Mouse (Mus musculus) intestine, embryonic 16.5 days (tissue): ENCODE measurements at regions not wholly inside any gene's neighbourhood (a gene's known extent, or its start where the extent isn't known, plus 50 kb on each side); places are given as distances from the start of the nearest gene placed in this dataset.

Experiments
- ATAC-seq: fragments of 200-750 bp; cut with Nextera tagmentation; 2 replicates; pipeline ENCODE4 v1.8.0; 2017; ENCODE audit warnings: moderate TSS enrichment, moderate library complexity
- H3K27ac ChIP-seq: fragments of 300-500 bp; sonication (generic); 2 replicates; pipeline ENCODE4 v1.5.1; 2014; ENCODE audit warnings: mild to moderate bottlenecking, low read length
- H3K27me3 ChIP-seq: fragments of 300-500 bp; sonication (generic); replicated peaks from 2 replicates; pipeline ENCODE4 v1.6.1; 2014; ENCODE audit warnings: low read length, control low read depth, mixed read lengths; ENCODE audit not compliant: control insufficient read depth, insufficient read depth
- H3K36me3 ChIP-seq: fragments of 300-500 bp; sonication (generic); 2 replicates; pipeline ENCODE4 v1.6.1; 2014; ENCODE audit warnings: low read length, control low read depth; ENCODE audit not compliant: control insufficient read depth, insufficient read depth
- H3K4me1 ChIP-seq: fragments of 300-500 bp; sonication (generic); 2 replicates; pipeline ENCODE4 v1.6.1; 2014; ENCODE audit warnings: low read length, control low read depth, mixed read lengths; ENCODE audit not compliant: control insufficient read depth, insufficient read depth
- H3K4me2 ChIP-seq: fragments of 300-500 bp; sonication (generic); 2 replicates; pipeline ENCODE4 v1.6.1; 2014; ENCODE audit warnings: low read depth, low read length, control low read depth
- H3K4me3 ChIP-seq: fragments of 300-500 bp; sonication (generic); 2 replicates; pipeline ENCODE4 v1.5.1; 2014; ENCODE audit warnings: mild to moderate bottlenecking, low read length
- H3K9ac ChIP-seq: fragments of 300-500 bp; sonication (generic); 2 replicates; pipeline ENCODE4 v1.6.1; 2014; ENCODE audit warnings: low read depth, low read length
- H3K9me3 ChIP-seq: fragments of 300-500 bp; sonication (generic); 2 replicates; pipeline ENCODE4 v1.6.1; 2016; ENCODE audit warnings: low read length, control low read depth; ENCODE audit not compliant: control insufficient read depth
- WGBS: fragments of 180-500 bp; shearing (Covaris S2); extraction: QIAGEN DNeasy Blood & Tissue Kit; methylation state at CpG from one replicate; pipeline ENCODE4 v1.1.7; 2014; 5-methylcytosine and 5-hydroxymethylcytosine counted together

GRCm38 (mm10) chr15:51671667-51672372 lies 2212.9 kb upstream of the Gm7489 start:
- H3K4me1 ChIP-seq = 0 out of 2 replicates have a peak, but pooled peaks cover 2% of the 10 kb centered on the region
- H3K9ac ChIP-seq = no peak overlapping the region
- H3K4me3 ChIP-seq = no peak overlapping the region
- H3K9me3 ChIP-seq = no peaks in the 10 kb centered on the region
- no peaks in the 10 kb centered on the region for H3K27me3 ChIP-seq
- H3K36me3 ChIP-seq = no peaks in the 10 kb centered on the region
- 63% methylated on average over 18 of the region's 18 CpGs for WGBS
- no peak overlapping the region for H3K4me2 ChIP-seq
- no peak overlapping the region for H3K27ac ChIP-seq
- no peak for ATAC-seq

- Histone ChIP-seq H3K9me3 (no peaks in the 10 kb centered on the region), H3K4me1 (0 out of 2 replicates have a peak, but pooled peaks cover 2% of the 10 kb centered on the region), H3K27me3 (no peaks in the 10 kb centered on the region), H3K9ac (no peak overlapping the region), H3K4me2 (no peak overlapping the region), H3K27ac (no peak overlapping the region), H3K4me3 (no peak overlapping the region), H3K36me3 (no peaks in the 10 kb centered on the region)
- WGBS = 78% methylated on average over 1 of the region's 1 CpGs
- no peak for ATAC-seq
These were observed 2211.2 kb upstream of the Gm7489 start for GRCm38 (mm10) chr15:51673483-51673882.

GRCm38 (mm10) chr15:51675291-51675690 lies 2209.4 kb upstream of the Gm7489 start:
- H3K36me3 ChIP-seq = no peaks in the 10 kb centered on the region
- 72% methylated on average over 4 of the region's 4 CpGs for WGBS
- H3K9me3 ChIP-seq = no peaks in the 10 kb centered on the region
- no peaks in the 10 kb centered on the region for H3K27me3 ChIP-seq
- H3K4me2 ChIP-seq = no peak overlapping the region
- no peak overlapping the region for H3K27ac ChIP-seq
- no peak overlapping the region for H3K9ac ChIP-seq
- no peak overlapping the region for H3K4me3 ChIP-seq
- ATAC-seq = no peak
- 0 out of 2 replicates have a peak, but pooled peaks cover 2% of the 10 kb centered on the region for H3K4me1 ChIP-seq

GRCm38 (mm10) chr15:51676694-51677093 lies 2208.0 kb upstream of the Gm7489 start:
- Histone ChIP-seq H3K9me3 (no peaks in the 10 kb centered on the region), H3K4me2 (no peak overlapping the region), H3K9ac (no peak overlapping the region), H3K27ac (no peak overlapping the region), H3K36me3 (no peaks in the 10 kb centered on the region), H3K4me1 (0 out of 2 replicates have a peak, but pooled peaks cover under 1% of the 10 kb centered on the region), H3K27me3 (no peaks in the 10 kb centered on the region), H3K4me3 (no peak overlapping the region)
- WGBS = 88% methylated on average over 3 of the region's 3 CpGs
- no peak for ATAC-seq

GRCm38 (mm10) chr15:51677266-51677665 lies 2207.4 kb upstream of the Gm7489 start:
- Histone ChIP-seq H3K4me3 (no peak overlapping the region), H3K9me3 (no peaks in the 10 kb centered on the region), H3K36me3 (no peaks in the 10 kb centered on the region), H3K4me2 (no peak overlapping the region), H3K4me1 (no peaks in the 10 kb centered on the region), H3K27ac (no peak overlapping the region), H3K9ac (no peak overlapping the region), H3K27me3 (no peaks in the 10 kb centered on the region)
- 71% methylated on average over 4 of the region's 4 CpGs for WGBS
- ATAC-seq = no peak

GRCm38 (mm10) chr15:51679186-51679902 lies 2205.4 kb upstream of the Gm7489 start:
- H3K4me3 ChIP-seq = no peak overlapping the region
- H3K27ac ChIP-seq = no peak overlapping the region
- no peaks in the 10 kb centered on the region for H3K9me3 ChIP-seq
- H3K4me1 ChIP-seq = no peaks in the 10 kb centered on the region
- no peak overlapping the region for H3K9ac ChIP-seq
- H3K4me2 ChIP-seq = no peak overlapping the region
- no peaks in the 10 kb centered on the region for H3K36me3 ChIP-seq
- no peaks in the 10 kb centered on the region for H3K27me3 ChIP-seq
- WGBS = 52% methylated on average over 12 of the region's 12 CpGs
- ATAC-seq = peak; percentile 90

- no peaks in the 10 kb centered on the region for H3K27me3 ChIP-seq
- H3K36me3 ChIP-seq = no peaks in the 10 kb centered on the region
- no peaks in the 10 kb centered on the region for H3K9me3 ChIP-seq
- H3K4me3 ChIP-seq = no peak overlapping the region
- H3K4me1 ChIP-seq = no peaks in the 10 kb centered on the region
- H3K9ac ChIP-seq = no peak overlapping the region
- no peak overlapping the region for H3K27ac ChIP-seq
- no peak overlapping the region for H3K4me2 ChIP-seq
- no peak for ATAC-seq
These were observed 2204.2 kb upstream of the Gm7489 start for GRCm38 (mm10) chr15:51680494-51680893.

GRCm38 (mm10) chr15:51681191-51681590 lies 2203.5 kb upstream of the Gm7489 start:
- Histone ChIP-seq H3K9ac (no peak overlapping the region), H3K4me2 (no peak overlapping the region), H3K27ac (no peak overlapping the region), H3K27me3 (no peaks in the 10 kb centered on the region), H3K36me3 (no peaks in the 10 kb centered on the region), H3K9me3 (no peaks in the 10 kb centered on the region), H3K4me1 (no peaks in the 10 kb centered on the region), H3K4me3 (no peak overlapping the region)
- ATAC-seq = no peak
- 89% methylated on average over 6 of the region's 6 CpGs for WGBS

- H3K4me3 ChIP-seq = no peak overlapping the region
- H3K9me3 ChIP-seq = no peaks in the 10 kb centered on the region
- WGBS = 59% methylated on average over 5 of the region's 5 CpGs
- H3K4me2 ChIP-seq = no peak overlapping the region
- no peak overlapping the region for H3K27ac ChIP-seq
- H3K36me3 ChIP-seq = no peaks in the 10 kb centered on the region
- no peak overlapping the region for H3K9ac ChIP-seq
- H3K27me3 ChIP-seq = no peaks in the 10 kb centered on the region
- no peaks in the 10 kb centered on the region for H3K4me1 ChIP-seq
- ATAC-seq = no peak
These were observed 2202.4 kb upstream of the Gm7489 start for GRCm38 (mm10) chr15:51682331-51682730.
